Mouse (Mus musculus): ENCODE data around the gene Chrnb2.

- no peak for TF ChIP-seq CTCF (IDR thresholded peaks at IDR 0.05; ENCODE audit: low read depth)
- TF ChIP-seq EP300 (IDR thresholded peaks at IDR 0.05; ENCODE audit: low read depth) = no peak
Observed at GRCm38 (mm10) chr3:89786275-89786674, 21.8 kb upstream of the Chrnb2 start.
